Mouse (Mus musculus): Measurements from ENCODE around the gene Tm9sf4. TPM values are rescaled to one million over a fixed set of nuclear protein-coding genes. Genes with fewer than 3 reads are reported as not detected.

The Tm9sf4 gene
- polyA plus RNA-seq, 1 experiment from 2014 or later: 74.5 TPM

DNA sequence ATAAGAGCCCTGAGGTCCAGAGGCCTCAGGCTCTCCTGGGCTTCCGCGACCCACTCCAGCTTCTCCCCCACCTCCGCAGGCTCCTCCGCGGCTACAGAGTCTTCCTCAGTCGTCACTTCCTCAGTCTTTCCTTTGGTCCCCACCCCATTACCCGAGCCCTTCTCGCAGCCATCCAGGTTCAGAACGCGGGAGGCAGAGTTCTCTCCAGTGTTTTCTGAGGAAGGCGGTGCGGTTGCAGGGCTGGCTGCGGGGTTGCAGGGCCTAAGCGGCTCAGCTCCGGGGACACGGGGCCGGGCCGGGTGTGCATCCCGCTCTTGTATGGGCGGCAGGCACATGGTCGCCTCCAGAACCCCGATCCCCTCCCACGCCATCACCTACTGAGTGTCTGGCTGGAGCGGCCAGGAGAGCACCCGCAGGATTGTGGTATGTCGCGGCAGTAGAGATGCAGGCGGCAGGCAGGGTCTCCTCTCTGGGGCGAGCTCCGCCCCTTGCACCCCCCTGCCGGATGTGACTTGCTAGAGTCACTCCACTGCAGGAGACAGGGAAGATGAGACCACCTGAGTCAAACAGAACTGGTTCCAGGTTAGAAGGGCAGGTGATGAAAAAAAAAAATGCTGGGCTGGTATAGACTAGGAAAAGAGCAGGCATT is 64.0 kb downstream of the Tm9sf4 start, which contains the start of gene Tspyl3:
Gene Tspyl3, minus strand, starts transcription at position 496 of the 649 bp plus-strand sequence.
- Histone ChIP-seq H3K27ac (peak within 1 kb of the TSS; percentile 88), H3K36me3 (peaks cover 40% of the 10 kb centered on the region), H3K9me3 (no peaks in the 10 kb centered on the region), H3K4me1 (replicated peaks) (peaks cover 15% of the 10 kb centered on the region), H3K4me3 (peak within 1 kb of the TSS; percentile 66), H3K27me3 (ENCODE audit: insufficient read depth, poor library complexity, severe bottlenecking) (no peaks in the 10 kb centered on the region)
- 4% methylated on average over 31 of the region's 31 CpGs for whole genome bisulfite sequencing
- peak; percentile 54 for DNase-seq (ENCODE audit: low spot score)

DNA sequence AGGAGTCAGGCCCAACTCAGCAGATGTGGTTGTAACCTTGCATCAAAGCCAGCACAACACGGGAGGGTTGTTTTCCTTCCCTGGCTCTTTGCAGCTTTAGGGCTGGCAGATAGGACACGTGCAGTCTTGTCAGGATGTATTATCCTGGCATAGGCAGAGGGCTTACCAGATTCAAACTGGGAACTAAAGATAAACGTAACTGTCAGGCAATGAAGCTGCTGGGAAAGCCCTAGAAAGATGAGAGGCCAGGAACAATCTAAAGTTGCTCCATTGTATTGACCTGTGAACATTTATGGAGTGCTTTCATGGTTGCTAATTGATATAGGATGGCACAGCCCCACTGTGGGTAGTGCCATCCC is 64.5 kb downstream of the Tm9sf4 start:
- 8% methylated on average over 3 of the region's 3 CpGs for WGBS
- Histone ChIP-seq H3K4me1 (replicated peaks) (peaks cover 15% of the 10 kb centered on the region), H3K9me3 (no peaks in the 10 kb centered on the region), H3K27me3 (ENCODE audit: insufficient read depth, poor library complexity, severe bottlenecking) (no peaks in the 10 kb centered on the region), H3K36me3 (peaks cover 45% of the 10 kb centered on the region), H3K27ac (peak overlapping the region; percentile 88; the same call in 1 of the 2 replicates), H3K4me3 (peak overlapping the region; percentile 66)
- DNase-seq (ENCODE audit: low spot score): no peak

GRCm38 (mm10) chr2:153227959-153228358 is 66.9 kb downstream of the Tm9sf4 start:
- Histone ChIP-seq H3K27me3 (ENCODE audit: insufficient read depth, poor library complexity, severe bottlenecking) (no peaks in the 10 kb centered on the region), H3K27ac (no peak overlapping the region), H3K36me3 (peaks cover 64% of the 10 kb centered on the region), H3K9me3 (no peaks in the 10 kb centered on the region), H3K4me3 (no peak overlapping the region), H3K4me1 (replicated peaks) (peaks cover 15% of the 10 kb centered on the region)
- WGBS: 91% methylated on average over 4 of the region's 4 CpGs
- DNase-seq (ENCODE audit: low spot score): no peak

DNA sequence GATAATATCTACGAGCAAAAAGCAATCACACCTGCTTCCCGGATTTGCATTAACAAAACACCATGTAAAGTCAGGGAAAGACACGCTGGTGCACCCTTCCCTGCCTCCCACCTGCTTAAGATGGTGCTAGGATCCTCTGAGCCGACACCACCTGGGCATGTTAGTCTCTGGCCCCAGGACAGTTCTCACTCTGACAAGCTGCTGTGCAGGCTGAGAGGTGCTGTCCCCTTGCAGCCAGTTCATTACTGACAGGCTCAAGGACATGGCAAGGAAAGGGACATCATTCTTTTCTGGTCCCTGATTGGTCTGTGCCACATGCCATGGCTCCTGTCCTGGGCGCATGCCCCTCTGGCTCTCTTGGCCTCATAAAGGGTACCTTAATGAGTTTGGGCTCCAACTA is 67.4 kb downstream of the Tm9sf4 start:
- no peak overlapping the region for H3K4me3 ChIP-seq
- H3K36me3 ChIP-seq: peaks cover 70% of the 10 kb centered on the region
- H3K4me1 ChIP-seq (replicated peaks): peaks cover 15% of the 10 kb centered on the region
- WGBS: 90% methylated on average over 5 of the region's 5 CpGs
- H3K27me3 ChIP-seq (ENCODE audit: insufficient read depth, poor library complexity, severe bottlenecking): no peaks in the 10 kb centered on the region
- DNase-seq (ENCODE audit: low spot score): no peak
- H3K27ac ChIP-seq: no peak overlapping the region
- H3K9me3 ChIP-seq: no peaks in the 10 kb centered on the region

DNA sequence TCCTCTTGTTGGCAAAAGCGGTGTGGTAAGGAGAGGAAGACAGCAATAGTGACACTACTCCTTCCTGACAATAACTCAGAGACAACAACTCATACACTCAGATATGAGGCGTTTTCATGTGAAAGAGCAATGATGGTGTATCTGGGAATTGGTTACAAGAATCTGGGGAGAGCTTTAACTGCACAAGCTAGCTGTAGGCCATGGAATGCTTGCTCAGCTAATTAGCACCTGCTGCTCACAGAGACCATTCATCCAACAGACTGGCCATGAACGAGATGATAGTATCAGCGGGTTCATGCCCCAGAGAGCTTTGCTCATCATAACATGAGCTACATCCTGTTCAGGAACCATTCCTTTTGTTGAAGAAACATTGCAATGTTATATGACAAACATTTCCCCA is 76.1 kb downstream of the Tm9sf4 start:
- H3K4me1 ChIP-seq (replicated peaks): peaks cover 38% of the 10 kb centered on the region
- H3K36me3 ChIP-seq: peaks cover 62% of the 10 kb centered on the region
- 84% methylated on average over 4 of the region's 4 CpGs for WGBS
- H3K4me3 ChIP-seq: no peak overlapping the region
- H3K27me3 ChIP-seq (ENCODE audit: insufficient read depth, poor library complexity, severe bottlenecking): no peaks in the 10 kb centered on the region
- H3K27ac ChIP-seq: no peak overlapping the region
- no peak for DNase-seq (ENCODE audit: low spot score)
- no peaks in the 10 kb centered on the region for H3K9me3 ChIP-seq

GRCm38 (mm10) chr2:153237891-153238290 is 76.8 kb downstream of the Tm9sf4 start:
- H3K36me3 ChIP-seq: peaks cover 55% of the 10 kb centered on the region

DNA sequence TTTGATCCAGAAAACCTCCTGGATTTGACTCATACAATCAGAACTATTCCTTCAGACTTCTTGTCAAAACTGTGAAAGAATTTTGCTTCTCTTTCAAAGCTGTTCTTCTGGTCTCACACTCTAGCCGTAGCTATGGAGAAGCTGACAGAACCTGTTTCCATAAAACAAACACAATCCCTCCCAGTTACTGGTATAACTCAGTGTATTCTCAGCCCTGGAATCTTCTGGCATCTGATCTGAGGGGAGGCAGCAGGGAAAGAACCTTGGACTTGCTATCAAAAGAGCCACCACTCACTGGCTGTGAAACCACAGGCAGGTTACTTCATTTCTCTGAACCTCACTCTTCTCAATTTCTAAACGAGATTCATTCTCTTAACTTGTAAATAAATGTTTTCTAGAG is 77.3 kb downstream of the Tm9sf4 start:
- no peaks in the 10 kb centered on the region for H3K27me3 ChIP-seq (ENCODE audit: insufficient read depth, poor library complexity, severe bottlenecking)
- peaks cover 52% of the 10 kb centered on the region for H3K36me3 ChIP-seq
- H3K27ac ChIP-seq: no peak overlapping the region
- no peak overlapping the region for H3K4me3 ChIP-seq
- WGBS: 83% methylated on average over 2 of the region's 2 CpGs
- DNase-seq (ENCODE audit: low spot score): no peak
- H3K9me3 ChIP-seq: no peaks in the 10 kb centered on the region
- H3K4me1 ChIP-seq (replicated peaks): peaks cover 44% of the 10 kb centered on the region

More at GRCm38 (mm10) chr2:153237891-153238290, 76.8 kb downstream of the Tm9sf4 start:
- peaks cover 44% of the 10 kb centered on the region for H3K4me1 ChIP-seq (replicated peaks)
- no peak overlapping the region for H3K4me3 ChIP-seq
- no peak for DNase-seq (ENCODE audit: low spot score)
- H3K27me3 ChIP-seq (ENCODE audit: insufficient read depth, poor library complexity, severe bottlenecking): no peaks in the 10 kb centered on the region
- no peak overlapping the region for H3K27ac ChIP-seq
- WGBS: 82% methylated on average over 4 of the region's 4 CpGs
- H3K9me3 ChIP-seq: no peaks in the 10 kb centered on the region

- WGBS: 69% methylated on average over 7 of the region's 7 CpGs
- Histone ChIP-seq H3K27ac (peak overlapping the region; percentile 99), H3K4me3 (peak overlapping the region; percentile 80), H3K27me3 (ENCODE audit: insufficient read depth, poor library complexity, severe bottlenecking) (no peaks in the 10 kb centered on the region), H3K4me1 (replicated peaks) (peaks cover 44% of the 10 kb centered on the region), H3K9me3 (no peaks in the 10 kb centered on the region), H3K36me3 (peaks cover 49% of the 10 kb centered on the region)
- DNase-seq (ENCODE audit: low spot score): no peak
Observed at GRCm38 (mm10) chr2:153239021-153239859, 78.1 kb downstream of the Tm9sf4 start.

DNA sequence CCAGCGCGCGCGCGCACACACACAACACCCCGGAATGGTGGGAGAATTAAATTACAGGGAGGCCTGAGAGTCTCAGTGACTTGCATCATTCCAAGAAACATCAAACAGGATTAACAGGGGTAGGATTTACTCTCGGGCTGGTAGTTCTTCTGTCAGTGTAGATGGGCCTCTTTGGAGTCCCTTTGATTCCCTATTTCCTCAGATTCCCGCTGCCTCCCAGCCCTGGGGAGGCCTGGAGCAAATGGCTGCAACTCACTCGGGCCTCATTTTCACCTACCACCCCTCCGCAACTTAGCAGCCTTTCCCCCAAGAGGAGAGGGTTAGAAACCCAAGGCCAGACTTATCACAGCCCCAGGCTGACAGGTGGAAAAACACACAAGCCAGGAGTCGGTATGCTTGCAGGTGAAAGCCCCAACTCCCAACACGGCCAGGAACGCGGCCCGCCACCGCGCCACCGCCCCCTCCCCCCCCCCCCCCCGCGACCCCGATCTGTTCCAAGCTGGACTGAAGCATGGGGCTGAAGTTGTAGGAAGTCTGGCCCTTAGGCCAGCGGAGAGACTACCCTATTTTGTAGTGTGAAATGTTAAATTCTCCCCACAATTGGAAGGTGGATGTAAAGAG is 78.9 kb downstream of the Tm9sf4 start:
- Histone ChIP-seq H3K4me1 (replicated peaks) (peaks cover 44% of the 10 kb centered on the region), H3K36me3 (peaks cover 49% of the 10 kb centered on the region), H3K4me3 (peak overlapping the region; percentile 80), H3K9me3 (no peaks in the 10 kb centered on the region), H3K27me3 (ENCODE audit: insufficient read depth, poor library complexity, severe bottlenecking) (no peaks in the 10 kb centered on the region), H3K27ac (peak overlapping the region; percentile 99)
- peak; percentile 29 for DNase-seq (ENCODE audit: low spot score)
- 9% methylated on average over 21 of the region's 22 CpGs for WGBS

- peak overlapping the region; percentile 99 for H3K27ac ChIP-seq
- H3K27me3 ChIP-seq (ENCODE audit: insufficient read depth, poor library complexity, severe bottlenecking): no peaks in the 10 kb centered on the region
- under 1% methylated on average over 33 of the region's 33 CpGs for WGBS
- DNase-seq (ENCODE audit: low spot score): no peak
- peak overlapping the region; percentile 80 for H3K4me3 ChIP-seq
- H3K9me3 ChIP-seq: no peaks in the 10 kb centered on the region
- peaks cover 44% of the 10 kb centered on the region for H3K4me1 ChIP-seq (replicated peaks)
- peaks cover 49% of the 10 kb centered on the region for H3K36me3 ChIP-seq
Observed at GRCm38 (mm10) chr2:153240701-153241235, 79.7 kb downstream of the Tm9sf4 start.

DNA sequence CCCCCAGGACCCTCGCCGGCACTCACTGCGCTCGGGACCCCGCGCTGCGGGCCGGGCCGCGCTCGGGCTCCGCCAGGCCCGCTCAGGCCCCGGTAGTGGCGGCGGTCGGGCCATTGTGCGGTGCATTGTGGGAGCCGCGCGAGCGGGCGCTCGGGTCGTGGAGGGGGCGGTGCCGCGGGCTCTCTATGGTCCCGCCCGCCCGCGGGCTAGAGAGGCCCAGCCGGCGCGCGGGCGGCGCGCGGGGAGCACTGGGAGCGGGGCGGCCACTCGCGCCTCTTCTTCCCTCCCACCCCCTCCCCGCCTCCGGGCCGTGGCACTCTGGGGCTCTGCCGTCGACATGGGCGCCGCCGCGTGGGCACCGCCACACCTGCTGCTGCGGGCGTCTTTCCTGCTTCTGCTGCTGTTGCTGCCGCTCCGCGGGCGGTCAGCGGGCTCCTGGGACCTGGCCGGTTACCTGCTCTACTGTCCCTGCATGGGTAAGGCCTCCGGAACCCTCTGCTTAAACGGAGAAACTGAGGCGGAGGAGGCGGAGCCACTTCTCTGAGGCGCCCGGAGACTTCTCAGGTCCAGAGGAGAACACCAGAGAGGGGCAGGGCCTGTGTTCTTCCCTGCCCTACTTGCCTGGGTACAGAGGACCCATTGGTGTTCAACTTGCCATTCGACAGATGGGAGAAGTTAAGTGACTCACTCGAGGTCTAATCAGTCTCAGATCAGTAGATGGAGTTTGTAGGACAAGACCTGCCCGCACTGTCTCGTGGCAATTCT is 80.3 kb downstream of the Tm9sf4 start, which contains the start of the genes Plagl2 and Pofut1:
Gene Plagl2, minus strand, starts transcription at position 177 of the 765 bp plus-strand sequence.
Gene Pofut1, plus strand, starts transcription at position 284 of the 765 bp plus-strand sequence.
- H3K36me3 ChIP-seq: peaks cover 49% of the 10 kb centered on the region
- H3K27me3 ChIP-seq (ENCODE audit: insufficient read depth, poor library complexity, severe bottlenecking): no peaks in the 10 kb centered on the region
- peak within 1 kb of the TSS; percentile 80 for H3K4me3 ChIP-seq
- H3K27ac ChIP-seq: peak within 1 kb of the TSS; percentile 99
- peak; percentile 87 for DNase-seq (ENCODE audit: low spot score)
- under 1% methylated on average over 66 of the region's 72 CpGs for WGBS
- peaks cover 44% of the 10 kb centered on the region for H3K4me1 ChIP-seq (replicated peaks)
- no peaks in the 10 kb centered on the region for H3K9me3 ChIP-seq

DNA sequence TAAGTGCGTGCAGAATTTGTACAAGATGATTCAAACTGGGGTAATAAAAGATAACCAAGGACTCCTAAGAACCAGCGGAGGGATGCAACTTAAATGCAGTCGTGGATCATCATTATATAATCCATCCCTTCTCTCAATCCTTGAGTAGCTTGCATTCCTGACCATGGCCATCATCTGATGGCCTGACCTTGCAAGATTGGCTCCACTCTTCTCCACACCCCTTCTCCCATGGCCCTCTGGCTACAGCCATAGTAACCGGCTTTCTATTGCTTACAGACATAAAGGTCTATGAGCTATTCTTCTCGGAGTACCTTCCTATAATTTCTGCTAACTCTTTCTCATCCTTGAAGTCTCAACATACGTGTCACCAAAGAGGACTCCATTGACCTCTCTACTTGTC is 81.1 kb downstream of the Tm9sf4 start:
- peak overlapping the region; percentile 80 for H3K4me3 ChIP-seq
- peaks cover 46% of the 10 kb centered on the region for H3K36me3 ChIP-seq
- no peak for DNase-seq (ENCODE audit: low spot score)
- no peaks in the 10 kb centered on the region for H3K27me3 ChIP-seq (ENCODE audit: insufficient read depth, poor library complexity, severe bottlenecking)
- H3K4me1 ChIP-seq (replicated peaks): peaks cover 44% of the 10 kb centered on the region
- WGBS: 70% methylated on average over 6 of the region's 6 CpGs
- H3K27ac ChIP-seq: peak overlapping the region; percentile 99
- H3K9me3 ChIP-seq: no peaks in the 10 kb centered on the region
